Comparison of ENCODE assay signal across 13 mouse cellular contexts in genomic region chr14:24125069-24125468, GRCm38 (mm10).
"Had no signal": no experiment of that assay in that cellular context is flagged by ENCODE, and none has a peak within 500 bp of the region (broad histone marks: within the 10 kb centered on the region; RNA-seq: fewer than 3 reads in every experiment).

No protein-coding gene starts in this region.

- H3K4me2 ChIP-seq: limb, embryonic 13.5 days; midbrain, embryonic 15.5 days; neural tube, embryonic 12.5 days had no signal

- H3K27me3 ChIP-seq: limb, embryonic 13.5 days; midbrain, embryonic 15.5 days; neural tube, embryonic 12.5 days had no signal

- H3K9ac ChIP-seq: limb, embryonic 13.5 days; liver, embryonic 14.5 days; midbrain, embryonic 15.5 days; neural tube, embryonic 12.5 days had no signal

- H3K4me3 ChIP-seq: limb, embryonic 13.5 days; midbrain, embryonic 10.5 days; midbrain, embryonic 15.5 days; neural tube, embryonic 12.5 days had no signal

- H3K4me1 ChIP-seq: limb, embryonic 13.5 days; midbrain, embryonic 10.5 days; midbrain, embryonic 15.5 days; neural tube, embryonic 12.5 days had no signal

- H3K27ac ChIP-seq: limb, embryonic 13.5 days; liver, embryonic 14.5 days; midbrain, embryonic 10.5 days; midbrain, embryonic 15.5 days; neural tube, embryonic 12.5 days; stomach, postnatal 0 days had no signal

- ATAC-seq: lung, postnatal 0 days; midbrain, embryonic 15.5 days had no signal

- DNase-seq: kidney, postnatal 14 days; layer of hippocampus, adult 9-11 months; layer of hippocampus, postnatal 36 days; left cerebral cortex, postnatal 4 days; lung, adult 18-20 months; lung, postnatal 4 days had no signal

- H3K9me3 ChIP-seq: limb, embryonic 13.5 days; midbrain, embryonic 10.5 days; midbrain, embryonic 15.5 days; neural tube, embryonic 12.5 days had no signal

- H3K36me3 ChIP-seq: limb, embryonic 13.5 days; midbrain, embryonic 10.5 days; midbrain, embryonic 15.5 days; neural tube, embryonic 12.5 days had no signal
